Mouse (Mus musculus): Measurements from ENCODE around the gene Gabbr2. TPM values are rescaled to one million over a fixed set of nuclear protein-coding genes. Genes with fewer than 3 reads are reported as not detected.
A peak's percentile ranks its signal among the peaks of the same experiment; 100 is the strongest.

Gabbr2 gene
- polyA plus RNA-seq, 1 experiment = 25.0 TPM

- DNase-seq (ENCODE audit: low read depth) = no peak
- TF ChIP-seq POLR2A (IDR thresholded peaks at IDR 0.05; ENCODE audit: borderline replicate concordance, extremely low read depth, insufficient read depth, insufficient read length, poor library complexity, severe bottlenecking) (no peak), CTCF (IDR thresholded peaks at IDR 0.05; ENCODE audit: borderline replicate concordance, extremely low read depth, insufficient read depth, insufficient read length) (no peak)
Measured at GRCm38 (mm10) chr4:46775959-46776358, 215.7 kb downstream of the Gabbr2 start.

GRCm38 (mm10) chr4:46774652-46775051, 217.0 kb downstream of the Gabbr2 start:
- TF ChIP-seq CTCF (IDR thresholded peaks at IDR 0.05; ENCODE audit: borderline replicate concordance, extremely low read depth, insufficient read depth, insufficient read length) = no peak
- TF ChIP-seq POLR2A (IDR thresholded peaks at IDR 0.05; ENCODE audit: borderline replicate concordance, extremely low read depth, insufficient read depth, insufficient read length, poor library complexity, severe bottlenecking) = no peak
- no peak for DNase-seq (ENCODE audit: low read depth)

GRCm38 (mm10) chr4:46773243-46773642, 218.4 kb downstream of the Gabbr2 start:
- DNase-seq (ENCODE audit: low read depth) = no peak
- TF ChIP-seq POLR2A (IDR thresholded peaks at IDR 0.05; ENCODE audit: borderline replicate concordance, extremely low read depth, insufficient read depth, insufficient read length, poor library complexity, severe bottlenecking) = no peak
- TF ChIP-seq CTCF (IDR thresholded peaks at IDR 0.05; ENCODE audit: borderline replicate concordance, extremely low read depth, insufficient read depth, insufficient read length) = peak; percentile 21; the same call in 1 of the 2 replicates

GRCm38 (mm10) chr4:46772591-46772990, 219.1 kb downstream of the Gabbr2 start:
- peak; percentile 16 for DNase-seq (ENCODE audit: low read depth)
- TF ChIP-seq POLR2A (IDR thresholded peaks at IDR 0.05; ENCODE audit: borderline replicate concordance, extremely low read depth, insufficient read depth, insufficient read length, poor library complexity, severe bottlenecking) = no peak

- peak; percentile 48 for DNase-seq (ENCODE audit: low read depth)
- TF ChIP-seq POLR2A (IDR thresholded peaks at IDR 0.05; ENCODE audit: borderline replicate concordance, extremely low read depth, insufficient read depth, insufficient read length, poor library complexity, severe bottlenecking) = no peak
Measured at GRCm38 (mm10) chr4:46771116-46771515, 220.6 kb downstream of the Gabbr2 start.

GRCm38 (mm10) chr4:46770635-46771034, 221.0 kb downstream of the Gabbr2 start:
- DNase-seq (ENCODE audit: low read depth) = no peak
- no peak for TF ChIP-seq POLR2A (IDR thresholded peaks at IDR 0.05; ENCODE audit: borderline replicate concordance, extremely low read depth, insufficient read depth, insufficient read length, poor library complexity, severe bottlenecking)
- TF ChIP-seq CTCF (IDR thresholded peaks at IDR 0.05; ENCODE audit: borderline replicate concordance, extremely low read depth, insufficient read depth, insufficient read length) = no peak

- peak; percentile 71 for DNase-seq (ENCODE audit: low read depth)
- TF ChIP-seq POLR2A (IDR thresholded peaks at IDR 0.05; ENCODE audit: borderline replicate concordance, extremely low read depth, insufficient read depth, insufficient read length, poor library complexity, severe bottlenecking) = no peak
- TF ChIP-seq CTCF (IDR thresholded peaks at IDR 0.05; ENCODE audit: borderline replicate concordance, extremely low read depth, insufficient read depth, insufficient read length) = no peak
Measured at GRCm38 (mm10) chr4:46770090-46770489, 221.6 kb downstream of the Gabbr2 start.

GRCm38 (mm10) chr4:46766326-46766725, 225.3 kb downstream of the Gabbr2 start:
- DNase-seq (ENCODE audit: low read depth) = no peak
- no peak for TF ChIP-seq POLR2A (IDR thresholded peaks at IDR 0.05; ENCODE audit: borderline replicate concordance, extremely low read depth, insufficient read depth, insufficient read length, poor library complexity, severe bottlenecking)
- no peak for TF ChIP-seq CTCF (IDR thresholded peaks at IDR 0.05; ENCODE audit: borderline replicate concordance, extremely low read depth, insufficient read depth, insufficient read length)

- TF ChIP-seq POLR2A (IDR thresholded peaks at IDR 0.05; ENCODE audit: borderline replicate concordance, extremely low read depth, insufficient read depth, insufficient read length, poor library complexity, severe bottlenecking) (no peak), CTCF (IDR thresholded peaks at IDR 0.05; ENCODE audit: borderline replicate concordance, extremely low read depth, insufficient read depth, insufficient read length) (no peak)
- no peak for DNase-seq (ENCODE audit: low read depth)
Measured at GRCm38 (mm10) chr4:46759838-46760237, 231.8 kb downstream of the Gabbr2 start.

GRCm38 (mm10) chr4:46758340-46759041, 233.2 kb downstream of the Gabbr2 start:
- DNase-seq (ENCODE audit: low read depth) = no peak
- no peak for TF ChIP-seq CTCF (IDR thresholded peaks at IDR 0.05; ENCODE audit: borderline replicate concordance, extremely low read depth, insufficient read depth, insufficient read length)
- TF ChIP-seq POLR2A (IDR thresholded peaks at IDR 0.05; ENCODE audit: borderline replicate concordance, extremely low read depth, insufficient read depth, insufficient read length, poor library complexity, severe bottlenecking) = no peak

GRCm38 (mm10) chr4:46754407-46755194, 237.1 kb downstream of the Gabbr2 start:
- DNase-seq (ENCODE audit: low read depth) = no peak
- TF ChIP-seq CTCF (IDR thresholded peaks at IDR 0.05; ENCODE audit: borderline replicate concordance, extremely low read depth, insufficient read depth, insufficient read length) = no peak
- TF ChIP-seq POLR2A (IDR thresholded peaks at IDR 0.05; ENCODE audit: borderline replicate concordance, extremely low read depth, insufficient read depth, insufficient read length, poor library complexity, severe bottlenecking) = no peak

GRCm38 (mm10) chr4:46752306-46752705, 239.4 kb downstream of the Gabbr2 start:
- DNase-seq (ENCODE audit: low read depth) = no peak
- no peak for TF ChIP-seq CTCF (IDR thresholded peaks at IDR 0.05; ENCODE audit: borderline replicate concordance, extremely low read depth, insufficient read depth, insufficient read length)
- TF ChIP-seq POLR2A (IDR thresholded peaks at IDR 0.05; ENCODE audit: borderline replicate concordance, extremely low read depth, insufficient read depth, insufficient read length, poor library complexity, severe bottlenecking) = no peak
